12 mouse cellular contexts compared by ENCODE assay signal in the genomic region with DNA sequence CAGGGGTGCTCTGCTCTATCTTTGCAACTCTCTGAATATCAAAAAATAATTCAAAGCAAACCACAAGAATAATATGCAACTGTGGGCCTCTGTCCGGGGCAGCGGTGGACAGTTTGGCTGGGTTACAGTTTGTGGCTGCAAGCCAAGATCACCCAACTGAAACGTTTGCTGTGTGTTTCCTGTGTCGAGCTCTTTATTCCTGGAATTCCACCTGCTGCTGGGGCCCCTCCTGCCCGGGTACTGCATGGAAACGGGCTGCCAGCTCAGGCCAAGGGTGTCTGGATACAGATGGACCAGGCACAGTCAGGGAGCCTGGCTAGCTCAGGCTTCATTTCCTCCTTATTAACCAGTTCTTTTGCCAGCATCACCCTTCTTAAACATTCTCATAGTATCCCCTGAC.
DNase-seq lines count a peak whose midpoint lies in the region; ATAC-seq and TF ChIP-seq lines count a peak whose summit lies in the region.
"Had no signal": no experiment of that assay in that cellular context is flagged by ENCODE, and none has a peak within 500 bp of the region (broad histone marks: within the 10 kb centered on the region; RNA-seq: fewer than 3 reads in every experiment).

No protein-coding gene starts in this region.

- no peak overlapping the region for H3K9ac ChIP-seq in kidney, embryonic 15.5 days
- H3K9ac ChIP-seq: embryonic facial prominence, embryonic 15.5 days had no signal

- peak; percentile 66 for DNase-seq in heart, embryonic 10.5 days (ENCODE audit: low spot score)
- DNase-seq in heart, adult 8-10 months (ENCODE audit: low spot score) = no peak
- DNase-seq in Patski (ENCODE audit: low read depth, low spot score) = no peak
- peak; percentile 49 for DNase-seq in cerebellum, adult 9-11 months
- no peak for DNase-seq in B cell, adult 2 months
- DNase-seq in layer of hippocampus, postnatal 25 days (ENCODE audit: extremely low spot score in 1 of 2, low spot score in 1 of 2) = no peak
- DNase-seq: gastrocnemius, postnatal 36 days; lung, postnatal 4 days; thymus, postnatal 36 days had no signal

- TF ChIP-seq CTCF in Patski (IDR thresholded peaks at IDR 0.05) = no peak

- H3K9me3 ChIP-seq in heart, embryonic 10.5 days = no peaks in the 10 kb centered on the region
- H3K9me3 ChIP-seq in kidney, embryonic 15.5 days (replicated peaks) = no peaks in the 10 kb centered on the region
- H3K9me3 ChIP-seq: embryonic facial prominence, embryonic 15.5 days had no signal

- CTCF ChIA-PET in Patski (lab: Charles Lee) = no interaction called here

- POLR2A ChIA-PET in Patski (lab: Charles Lee) = no interaction called here

- in situ Hi-C loops in Patski (cut with MboI; ENCODE audit: low pct_unique_long_range_greater_than_20kb) = no loop called here

- no peak overlapping the region for H3K27ac ChIP-seq in heart, embryonic 10.5 days
- H3K27ac ChIP-seq in kidney, embryonic 15.5 days = no peak overlapping the region
- H3K27ac ChIP-seq: embryonic facial prominence, embryonic 15.5 days had no signal

- H3K4me1 ChIP-seq in heart, embryonic 10.5 days = peaks cover 10% of the 10 kb centered on the region; the same call in 1 of the 2 replicates
- peaks cover 14% of the 10 kb centered on the region for H3K4me1 ChIP-seq in kidney, embryonic 15.5 days

- peak; percentile 76 for ATAC-seq in Patski
- peak; percentile 58; the same call in 1 of the 2 replicates for ATAC-seq in kidney, embryonic 15.5 days (replicated peaks; ENCODE audit: low FRiP score)

- 54% methylated on average over 6 of the region's 6 CpGs for WGBS in heart, embryonic 10.5 days
- WGBS in kidney, embryonic 15.5 days = 11% methylated on average over 6 of the region's 6 CpGs

- H3K27me3 ChIP-seq in heart, embryonic 10.5 days (ENCODE audit: insufficient read depth, poor library complexity, severe bottlenecking) = no peaks in the 10 kb centered on the region
- H3K27me3 ChIP-seq in Patski = no peaks in the 10 kb centered on the region
- peaks cover 34% of the 10 kb centered on the region for H3K27me3 ChIP-seq in kidney, embryonic 15.5 days
- H3K27me3 ChIP-seq: embryonic facial prominence, embryonic 15.5 days had no signal

- no peak overlapping the region for H3K4me2 ChIP-seq in kidney, embryonic 15.5 days
- H3K4me2 ChIP-seq: embryonic facial prominence, embryonic 15.5 days had no signal

- H3K4me3 ChIP-seq in heart, embryonic 10.5 days = no peak overlapping the region
- H3K4me3 ChIP-seq in kidney, embryonic 15.5 days (replicated peaks) = no peak overlapping the region
- H3K4me3 ChIP-seq: embryonic facial prominence, embryonic 15.5 days had no signal

- H3K36me3 ChIP-seq in heart, embryonic 10.5 days = no peaks in the 10 kb centered on the region
- no peaks in the 10 kb centered on the region for H3K36me3 ChIP-seq in kidney, embryonic 15.5 days
- H3K36me3 ChIP-seq: embryonic facial prominence, embryonic 15.5 days; G1E had no signal

Comparison
In these comparisons a context has a peak if more than half of its experiments do, and no peak if none do; other contexts are left out.
1. DNase-seq: peak in heart, embryonic 10.5 days (single experiment) and cerebellum, adult 9-11 months (single experiment); none in heart, adult 8-10 months (single experiment), Patski (single experiment), B cell, adult 2 months (0 of 2) and layer of hippocampus, postnatal 25 days (0 of 2).